Mouse (Mus musculus): ENCODE measurements at regions not wholly inside any gene's neighbourhood (a gene's known extent, or its start where the extent isn't known, plus 50 kb on each side); places are given as distances from the start of the nearest gene placed in this dataset.

- no peak for DNase-seq (ENCODE audit: low read depth, low spot score)
Measured at GRCm38 (mm10) chr10:17261825-17262205, 461.2 kb upstream of the Cited2 start.

GRCm38 (mm10) chr10:17272646-17273045, 450.4 kb upstream of the Cited2 start:
- DNase-seq (ENCODE audit: low read depth, low spot score) = no peak

- DNase-seq (ENCODE audit: low read depth, low spot score) = no peak
Measured at GRCm38 (mm10) chr10:17273855-17274254, 449.2 kb upstream of the Cited2 start.

- no peak for DNase-seq (ENCODE audit: low read depth, low spot score)
Measured at GRCm38 (mm10) chr10:17275214-17275613, 447.8 kb upstream of the Cited2 start.

- DNase-seq (ENCODE audit: low read depth, low spot score) = peak; percentile 45
Measured at GRCm38 (mm10) chr10:17277911-17278310, 445.1 kb upstream of the Cited2 start.

GRCm38 (mm10) chr10:17284858-17285257, 438.2 kb upstream of the Cited2 start:
- no peak for DNase-seq (ENCODE audit: low read depth, low spot score)

- no peak for DNase-seq (ENCODE audit: low read depth, low spot score)
Measured at GRCm38 (mm10) chr10:17287141-17287540, 435.9 kb upstream of the Cited2 start.

- DNase-seq (ENCODE audit: low read depth, low spot score) = no peak
Measured at GRCm38 (mm10) chr10:17288231-17288630, 434.8 kb upstream of the Cited2 start.

- no peak for DNase-seq (ENCODE audit: low read depth, low spot score)
Measured at GRCm38 (mm10) chr10:17292331-17292730, 430.7 kb upstream of the Cited2 start.

GRCm38 (mm10) chr10:17294440-17294839, 428.6 kb upstream of the Cited2 start:
- DNase-seq (ENCODE audit: low read depth, low spot score) = no peak

- no peak for DNase-seq (ENCODE audit: low read depth, low spot score)
Measured at GRCm38 (mm10) chr10:17295157-17295556, 427.9 kb upstream of the Cited2 start.

- DNase-seq (ENCODE audit: low read depth, low spot score) = peak; percentile 3
Measured at GRCm38 (mm10) chr10:17299600-17299999, 423.4 kb upstream of the Cited2 start.

- DNase-seq (ENCODE audit: low read depth, low spot score) = no peak
Measured at GRCm38 (mm10) chr10:17326724-17327123, 396.3 kb upstream of the Cited2 start.

- DNase-seq (ENCODE audit: low read depth, low spot score) = no peak
Measured at GRCm38 (mm10) chr10:17330904-17331606, 392.0 kb upstream of the Cited2 start.

GRCm38 (mm10) chr10:17331607-17332008, 391.4 kb upstream of the Cited2 start:
- DNase-seq (ENCODE audit: low read depth, low spot score) = peak; percentile 5

- DNase-seq (ENCODE audit: low read depth, low spot score) = peak; percentile 27
Measured at GRCm38 (mm10) chr10:17332025-17332767, 390.8 kb upstream of the Cited2 start.

- DNase-seq (ENCODE audit: low read depth, low spot score) = no peak
Measured at GRCm38 (mm10) chr10:17332986-17333385, 390.0 kb upstream of the Cited2 start.

- no peak for DNase-seq (ENCODE audit: low read depth, low spot score)
Measured at GRCm38 (mm10) chr10:17333676-17334075, 389.3 kb upstream of the Cited2 start.

GRCm38 (mm10) chr10:17337217-17337616, 385.8 kb upstream of the Cited2 start:
- no peak for DNase-seq (ENCODE audit: low read depth, low spot score)

GRCm38 (mm10) chr10:17343829-17344228, 379.2 kb upstream of the Cited2 start:
- no peak for DNase-seq (ENCODE audit: low read depth, low spot score)

GRCm38 (mm10) chr10:17352202-17352994, 370.6 kb upstream of the Cited2 start:
- DNase-seq (ENCODE audit: low read depth, low spot score) = no peak

GRCm38 (mm10) chr10:17355476-17355875, 367.5 kb upstream of the Cited2 start:
- DNase-seq (ENCODE audit: low read depth, low spot score) = no peak

Data from ES-CJ7 (cell line).